Mouse (Mus musculus) liver, postnatal 0 days (tissue): ENCODE results near the gene Gcm2. TPM values are rescaled to one million over a fixed set of nuclear protein-coding genes. Genes with fewer than 3 reads are reported as not detected.

Experiments used
- ATAC-seq: fragments of 200-750 bp; cut with Nextera tagmentation; 2 replicates; pipeline ENCODE4 v1.8.0; 2017; ENCODE audit warnings: mild to moderate bottlenecking, moderate library complexity
- DNase-seq: peaks from one replicate; pipeline ENCODE4 v3.0.0-alpha.2; 2016
- H3K27ac ChIP-seq: fragments of 300-500 bp; sonication (generic); 2 replicates; pipeline ENCODE4 v1.5.1; 2014; ENCODE audit warnings: antibody characterized with exemption, moderate library complexity, mild to moderate bottlenecking, low read depth
- H3K27me3 ChIP-seq: fragments of 300-500 bp; sonication (generic); 2 replicates; pipeline ENCODE4 v1.6.1; 2014; ENCODE audit warnings: low read length, control low read depth, mixed read lengths; ENCODE audit not compliant: insufficient read depth
- H3K36me3 ChIP-seq: fragments of 300-500 bp; sonication (generic); replicated peaks from 2 replicates; pipeline ENCODE4 v1.6.1; 2014; ENCODE audit warnings: mild to moderate bottlenecking, control low read depth, low read length, moderate library complexity, mixed read lengths; ENCODE audit not compliant: insufficient read depth
- H3K4me1 ChIP-seq: fragments of 300-500 bp; sonication (generic); 2 replicates; pipeline ENCODE4 v1.6.1; 2014; ENCODE audit warnings: antibody characterized with exemption, mild to moderate bottlenecking, control low read depth; ENCODE audit not compliant: insufficient read depth
- H3K4me2 ChIP-seq: fragments of 300-500 bp; sonication (generic); 2 replicates; pipeline ENCODE4 v1.6.1; 2014; ENCODE audit warnings: low read depth, mild to moderate bottlenecking, low read length, moderate library complexity, mixed read lengths
- H3K4me3 ChIP-seq: fragments of 300-500 bp; sonication (generic); 2 replicates; pipeline ENCODE4 v1.5.1; 2014; ENCODE audit warnings: low read depth, low read length
- H3K9ac ChIP-seq: fragments of 300-500 bp; sonication (generic); replicated peaks from 2 replicates; pipeline ENCODE4 v1.6.1; 2014; ENCODE audit warnings: mild to moderate bottlenecking, moderate library complexity
- H3K9me3 ChIP-seq: fragments of 300-500 bp; sonication (generic); 2 replicates; pipeline ENCODE4 v1.6.1; 2016; ENCODE audit warnings: mild to moderate bottlenecking, control low read depth, low read length, mixed read lengths
- CTCF ChIP-seq: sonication (generic); IDR thresholded peaks from 2 replicates; pipeline ENCODE4 v1.5.1; 2016; ENCODE audit warnings: antibody characterized with exemption, low read depth
- EP300 ChIP-seq: IDR thresholded peaks from 2 replicates; pipeline ENCODE4 v1.6.1; 2016; ENCODE audit warnings: antibody characterized with exemption, low read depth, mild to moderate bottlenecking
- WGBS: fragments of 180-500 bp; shearing (Covaris S2); extraction: QIAGEN DNeasy Blood & Tissue Kit; methylation state at CpG from one replicate; pipeline ENCODE4 v1.1.7; 2014; ENCODE audit not compliant: insufficient replicate concordance; 5-methylcytosine and 5-hydroxymethylcytosine counted together
- polyA plus RNA-seq: library from polyadenylated mRNA; unstranded; fragments of >200 nt; fragmentation: Nextera tagmentation; extraction: Ambion mirVana; gene quantifications from 2 replicates; pipeline ENCODE4 v1.2.1, GENCODE M21; 2015

The Gcm2 gene
- polyA plus RNA-seq, 1 experiment from 2014 or later, result not detected

- ATAC-seq (peak; percentile 66), DNase-seq (no peak)
- TF ChIP-seq CTCF (no peak), EP300 (no peak)
- Histone ChIP-seq H3K9ac (no peak overlapping the region), H3K36me3 (no peaks in the 10 kb centered on the region), H3K27me3 (no peaks in the 10 kb centered on the region), H3K9me3 (no peaks in the 10 kb centered on the region), H3K4me1 (no peaks in the 10 kb centered on the region), H3K4me3 (no peak overlapping the region), H3K4me2 (no peak overlapping the region), H3K27ac (no peak overlapping the region)
- WGBS, result 61% methylated on average over 12 of the region's 12 CpGs
These were observed 6.9 kb downstream of the Gcm2 start for GRCm38 (mm10) chr13:41103841-41104525.

- Histone ChIP-seq H3K4me1 (peaks cover 2% of the 10 kb centered on the region; the same call in 1 of the 2 replicates), H3K9ac (no peak overlapping the region), H3K4me2 (no peak overlapping the region), H3K9me3 (no peaks in the 10 kb centered on the region), H3K27ac (no peak overlapping the region), H3K27me3 (no peaks in the 10 kb centered on the region), H3K4me3 (no peak overlapping the region), H3K36me3 (no peaks in the 10 kb centered on the region)
- no peak for ATAC-seq
- TF ChIP-seq CTCF (no peak), EP300 (no peak)
- 78% methylated on average over 2 of the region's 2 CpGs for WGBS
- no peak for DNase-seq
These were observed 10.8 kb downstream of the Gcm2 start for GRCm38 (mm10) chr13:41100031-41100430.

DNA sequence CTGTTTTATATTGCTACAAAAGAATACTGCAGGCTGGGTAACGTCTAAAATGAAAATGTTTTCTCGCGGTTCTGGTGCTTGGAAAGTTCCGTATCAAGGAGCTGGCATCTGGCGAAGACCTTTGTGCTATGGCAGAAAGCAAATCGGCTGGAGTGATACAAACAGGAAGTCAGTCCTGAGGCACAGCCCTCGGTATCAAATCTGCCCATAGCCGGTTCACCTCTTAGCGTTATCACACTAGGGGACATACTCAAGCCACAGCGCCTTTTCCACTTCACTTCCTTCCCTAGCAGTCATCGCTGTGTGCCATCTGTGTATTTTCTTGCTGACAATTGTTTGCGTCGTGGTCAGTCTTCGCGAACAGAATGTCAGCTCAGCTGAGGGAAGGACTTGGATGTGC is 12.5 kb downstream of the Gcm2 start:
- Histone ChIP-seq H3K27me3 (no peaks in the 10 kb centered on the region), H3K4me1 (peaks cover 2% of the 10 kb centered on the region; the same call in 1 of the 2 replicates), H3K4me2 (peak overlapping the region; percentile 33; the same call in 1 of the 2 replicates), H3K9ac (no peak overlapping the region), H3K9me3 (no peaks in the 10 kb centered on the region), H3K27ac (no peak overlapping the region), H3K36me3 (no peaks in the 10 kb centered on the region), H3K4me3 (no peak overlapping the region)
- DNase-seq (no peak), ATAC-seq (no peak)
- 46% methylated on average over 15 of the region's 15 CpGs for WGBS
- no peak for TF ChIP-seq EP300
- TF ChIP-seq CTCF, result no peak

- Histone ChIP-seq H3K27me3 (no peaks in the 10 kb centered on the region), H3K36me3 (no peaks in the 10 kb centered on the region), H3K9ac (no peak overlapping the region), H3K27ac (no peak overlapping the region), H3K4me2 (no peak overlapping the region), H3K4me3 (no peak overlapping the region), H3K4me1 (peaks cover 2% of the 10 kb centered on the region; the same call in 1 of the 2 replicates), H3K9me3 (no peaks in the 10 kb centered on the region)
- no peak for TF ChIP-seq CTCF
- TF ChIP-seq EP300, result no peak
- 32% methylated on average over 16 of the region's 16 CpGs for WGBS
- no peak for DNase-seq
- no peak for ATAC-seq
These were observed 13.3 kb downstream of the Gcm2 start for GRCm38 (mm10) chr13:41097324-41098058.

GRCm38 (mm10) chr13:41094160-41094559 is 16.7 kb downstream of the Gcm2 start:
- Histone ChIP-seq H3K36me3 (no peaks in the 10 kb centered on the region), H3K4me3 (no peak overlapping the region), H3K9ac (no peak overlapping the region), H3K4me1 (peaks cover 2% of the 10 kb centered on the region; the same call in 1 of the 2 replicates), H3K27me3 (0 out of 2 replicates have a peak, but pooled peaks cover 2% of the 10 kb centered on the region), H3K9me3 (no peaks in the 10 kb centered on the region), H3K27ac (no peak overlapping the region), H3K4me2 (no peak overlapping the region)
- ATAC-seq (no peak), DNase-seq (no peak)
- 80% methylated on average over 10 of the region's 10 CpGs for WGBS
- TF ChIP-seq CTCF, result no peak
- no peak for TF ChIP-seq EP300

DNA sequence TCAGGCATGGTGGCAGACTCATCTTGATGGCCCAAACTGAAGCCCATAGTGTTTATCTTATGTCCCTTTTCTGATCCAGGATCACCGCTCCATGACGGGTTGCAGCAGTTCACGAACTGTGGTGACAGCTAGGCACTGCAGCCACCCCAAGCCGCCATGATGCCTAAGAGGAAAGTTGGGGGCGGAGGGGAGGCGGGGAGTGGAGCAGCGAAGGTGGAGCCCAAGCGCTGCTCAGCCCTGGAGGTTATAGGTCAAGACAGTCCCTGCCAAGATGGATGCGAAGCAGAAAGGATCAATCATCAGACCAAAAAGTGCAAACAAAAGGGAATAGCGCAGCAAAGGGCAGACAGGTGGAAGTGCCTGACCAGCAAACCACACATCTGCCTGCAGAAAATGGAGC is 19.6 kb downstream of the Gcm2 start:
- no peak for TF ChIP-seq EP300
- no peak for TF ChIP-seq CTCF
- no peak for DNase-seq
- WGBS, result 29% methylated on average over 10 of the region's 10 CpGs
- Histone ChIP-seq H3K4me3 (no peak overlapping the region), H3K9me3 (no peaks in the 10 kb centered on the region), H3K27ac (no peak overlapping the region), H3K36me3 (no peaks in the 10 kb centered on the region), H3K9ac (no peak overlapping the region), H3K27me3 (0 out of 2 replicates have a peak, but pooled peaks cover 2% of the 10 kb centered on the region), H3K4me2 (no peak overlapping the region), H3K4me1 (no peaks in the 10 kb centered on the region)
- peak; percentile 75 for ATAC-seq
